Mouse (Mus musculus): ENCODE results near the gene Cpa4. TPM values are rescaled to one million over a fixed set of nuclear protein-coding genes. Genes with fewer than 3 reads are reported as not detected.

Cpa4 gene
- polyA plus RNA-seq, 1 experiment from 2014 or later, result 2.5 TPM

- Histone ChIP-seq H3K27ac (replicated peaks in 1 of 2; ENCODE audit: control insufficient read depth in 1 of 2, insufficient read depth in 1 of 2, low read depth in 2 of 2, low read length in 2 of 2) (no peak overlapping the region), H3K27me3 (ENCODE audit: control insufficient read depth, insufficient read depth, low read length) (no peaks in the 10 kb centered on the region), H3K36me3 (ENCODE audit: control insufficient read depth, insufficient read depth, low read length) (no peaks in the 10 kb centered on the region), H3K9ac (ENCODE audit: low read length) (no peak overlapping the region), H3K9me3 (ENCODE audit: control insufficient read depth, low read length) (no peaks in the 10 kb centered on the region), H3K4me2 (ENCODE audit: low read length) (no peak overlapping the region), H3K4me3 (ENCODE audit: control insufficient read depth in 1 of 2, insufficient read depth in 1 of 2, low read depth in 1 of 2, low read length in 2 of 2) (no peak overlapping the region), H3K4me1 (ENCODE audit: control insufficient read depth in 2 of 2, insufficient read depth in 2 of 2, low read length in 2 of 2) (no peaks in the 10 kb centered on the region)
- no peak for ATAC-seq (ENCODE audit: insufficient number of reproducible peaks, insufficient read depth, low FRiP score, low read depth)
- WGBS, result 63% methylated on average over 3 of the region's 3 CpGs
These were observed 31.9 kb downstream of the Cpa4 start for GRCm38 (mm10) chr6:30600033-30600432.

DNA sequence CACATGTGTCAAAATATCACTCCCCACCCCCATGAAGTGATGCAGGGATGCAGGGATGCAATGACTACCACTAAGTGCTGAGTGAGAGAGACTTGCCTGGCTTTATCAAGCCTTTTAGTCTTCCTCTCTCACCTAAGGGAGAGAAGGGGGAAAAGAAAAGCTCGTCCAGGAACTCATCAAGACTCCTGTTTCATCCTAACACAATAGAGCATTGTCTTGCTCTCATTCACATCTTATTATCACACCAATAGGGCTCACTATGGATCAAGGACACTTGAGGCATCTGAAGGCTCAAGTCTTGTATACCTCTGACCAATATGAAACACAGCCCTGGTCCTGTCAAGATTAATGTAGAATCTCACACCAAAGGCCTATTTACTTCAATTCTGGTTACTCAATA, 32.8 kb downstream of the Cpa4 start:
- ATAC-seq (ENCODE audit: insufficient number of reproducible peaks, insufficient read depth, low FRiP score, low read depth), result no peak
- no peak overlapping the region for H3K27ac ChIP-seq (replicated peaks in 1 of 2; ENCODE audit: control insufficient read depth in 1 of 2, insufficient read depth in 1 of 2, low read depth in 2 of 2, low read length in 2 of 2)
- no peak overlapping the region for H3K4me2 ChIP-seq (ENCODE audit: low read length)
- no peaks in the 10 kb centered on the region for H3K36me3 ChIP-seq (ENCODE audit: control insufficient read depth, insufficient read depth, low read length)
- H3K4me3 ChIP-seq (ENCODE audit: control insufficient read depth in 1 of 2, insufficient read depth in 1 of 2, low read depth in 1 of 2, low read length in 2 of 2), result no peak overlapping the region
- no peak overlapping the region for H3K9ac ChIP-seq (ENCODE audit: low read length)
- no peaks in the 10 kb centered on the region for H3K27me3 ChIP-seq (ENCODE audit: control insufficient read depth, insufficient read depth, low read length)
- no peaks in the 10 kb centered on the region for H3K9me3 ChIP-seq (ENCODE audit: control insufficient read depth, low read length)
- no peaks in the 10 kb centered on the region for H3K4me1 ChIP-seq (ENCODE audit: control insufficient read depth in 2 of 2, insufficient read depth in 2 of 2, low read length in 2 of 2)
- WGBS, result 84% methylated on average over 1 of the region's 1 CpGs

DNA sequence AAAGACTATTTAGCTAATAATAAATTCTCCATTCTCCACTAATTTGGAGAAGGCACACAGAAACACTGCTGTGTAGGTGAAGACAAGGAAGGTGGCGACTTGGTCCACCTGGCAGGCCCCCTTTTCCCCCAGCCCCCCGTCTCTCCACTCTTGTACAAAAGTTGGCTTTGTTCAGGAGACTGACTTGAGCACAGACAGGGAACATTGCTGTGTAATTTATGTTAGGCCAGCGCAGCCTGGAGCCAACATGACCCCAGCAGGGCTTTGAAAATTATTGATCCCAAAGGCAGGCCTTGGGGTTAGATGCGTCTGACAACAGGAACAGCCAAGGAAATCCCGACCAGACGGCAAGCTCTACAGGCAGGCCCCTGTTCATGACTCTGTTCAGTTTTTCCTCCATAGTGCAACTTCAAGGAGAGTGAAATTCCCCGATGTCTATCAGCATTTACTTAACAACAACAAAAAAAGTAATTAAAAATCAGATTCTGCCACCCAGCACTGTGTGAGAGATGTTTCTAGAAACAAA, 36.2 kb downstream of the Cpa4 start:
- no peak overlapping the region for H3K9ac ChIP-seq (ENCODE audit: low read length)
- H3K9me3 ChIP-seq (ENCODE audit: control insufficient read depth, low read length), result no peaks in the 10 kb centered on the region
- ATAC-seq (ENCODE audit: insufficient number of reproducible peaks, insufficient read depth, low FRiP score, low read depth), result no peak
- no peak overlapping the region for H3K4me3 ChIP-seq (ENCODE audit: control insufficient read depth in 1 of 2, insufficient read depth in 1 of 2, low read depth in 1 of 2, low read length in 2 of 2)
- no peak overlapping the region for H3K27ac ChIP-seq (replicated peaks in 1 of 2; ENCODE audit: control insufficient read depth in 1 of 2, insufficient read depth in 1 of 2, low read depth in 2 of 2, low read length in 2 of 2)
- H3K36me3 ChIP-seq (ENCODE audit: control insufficient read depth, insufficient read depth, low read length), result no peaks in the 10 kb centered on the region
- WGBS, result 75% methylated on average over 7 of the region's 7 CpGs
- no peaks in the 10 kb centered on the region for H3K27me3 ChIP-seq (ENCODE audit: control insufficient read depth, insufficient read depth, low read length)
- no peak overlapping the region for H3K4me2 ChIP-seq (ENCODE audit: low read length)
- no peaks in the 10 kb centered on the region for H3K4me1 ChIP-seq (ENCODE audit: control insufficient read depth in 2 of 2, insufficient read depth in 2 of 2, low read length in 2 of 2)

DNA sequence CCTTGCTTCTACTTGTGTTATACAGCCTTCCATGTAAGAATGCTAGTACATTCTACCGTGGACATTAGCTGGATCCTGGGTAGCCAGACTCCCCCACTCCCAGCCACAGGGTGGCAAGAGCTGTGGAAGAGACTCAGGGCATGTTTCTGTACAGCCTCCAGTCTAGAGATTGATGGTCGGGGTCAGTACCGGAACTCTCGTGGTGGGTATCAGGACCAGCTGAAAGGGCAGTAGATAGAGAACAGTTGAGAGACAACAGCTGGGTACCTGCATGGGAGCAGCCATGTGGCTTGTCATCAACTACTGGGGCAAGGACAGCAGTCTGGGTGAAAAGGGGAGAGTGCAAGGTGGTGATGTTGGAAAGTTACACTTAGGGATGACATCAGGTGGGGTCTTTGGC, 36.9 kb downstream of the Cpa4 start:
- no peak overlapping the region for H3K4me2 ChIP-seq (ENCODE audit: low read length)
- no peak overlapping the region for H3K27ac ChIP-seq (replicated peaks in 1 of 2; ENCODE audit: control insufficient read depth in 1 of 2, insufficient read depth in 1 of 2, low read depth in 2 of 2, low read length in 2 of 2)
- H3K4me3 ChIP-seq (ENCODE audit: control insufficient read depth in 1 of 2, insufficient read depth in 1 of 2, low read depth in 1 of 2, low read length in 2 of 2), result no peak overlapping the region
- 80% methylated on average over 4 of the region's 4 CpGs for WGBS
- H3K27me3 ChIP-seq (ENCODE audit: control insufficient read depth, insufficient read depth, low read length), result no peaks in the 10 kb centered on the region
- no peaks in the 10 kb centered on the region for H3K9me3 ChIP-seq (ENCODE audit: control insufficient read depth, low read length)
- no peaks in the 10 kb centered on the region for H3K4me1 ChIP-seq (ENCODE audit: control insufficient read depth in 2 of 2, insufficient read depth in 2 of 2, low read length in 2 of 2)
- no peak for ATAC-seq (ENCODE audit: insufficient number of reproducible peaks, insufficient read depth, low FRiP score, low read depth)
- H3K9ac ChIP-seq (ENCODE audit: low read length), result no peak overlapping the region
- H3K36me3 ChIP-seq (ENCODE audit: control insufficient read depth, insufficient read depth, low read length), result no peaks in the 10 kb centered on the region

GRCm38 (mm10) chr6:30605672-30606071, 37.5 kb downstream of the Cpa4 start:
- H3K4me1 ChIP-seq (ENCODE audit: control insufficient read depth in 2 of 2, insufficient read depth in 2 of 2, low read length in 2 of 2), result no peaks in the 10 kb centered on the region
- no peaks in the 10 kb centered on the region for H3K9me3 ChIP-seq (ENCODE audit: control insufficient read depth, low read length)
- no peak overlapping the region for H3K4me3 ChIP-seq (ENCODE audit: control insufficient read depth in 1 of 2, insufficient read depth in 1 of 2, low read depth in 1 of 2, low read length in 2 of 2)
- 81% methylated on average over 5 of the region's 5 CpGs for WGBS
- no peak overlapping the region for H3K4me2 ChIP-seq (ENCODE audit: low read length)
- H3K9ac ChIP-seq (ENCODE audit: low read length), result no peak overlapping the region
- H3K27me3 ChIP-seq (ENCODE audit: control insufficient read depth, insufficient read depth, low read length), result no peaks in the 10 kb centered on the region
- no peak for ATAC-seq (ENCODE audit: insufficient number of reproducible peaks, insufficient read depth, low FRiP score, low read depth)
- H3K36me3 ChIP-seq (ENCODE audit: control insufficient read depth, insufficient read depth, low read length), result no peaks in the 10 kb centered on the region
- no peak overlapping the region for H3K27ac ChIP-seq (replicated peaks in 1 of 2; ENCODE audit: control insufficient read depth in 1 of 2, insufficient read depth in 1 of 2, low read depth in 2 of 2, low read length in 2 of 2)

GRCm38 (mm10) chr6:30610710-30611109, 42.5 kb downstream of the Cpa4 start, which contains the start of gene Cpa5:
Gene Cpa5 (plus strand): TSS chr6:30611010.
- Histone ChIP-seq H3K4me1 (ENCODE audit: control insufficient read depth in 2 of 2, insufficient read depth in 2 of 2, low read length in 2 of 2) (peaks cover under 1% of the 10 kb centered on the region in 2 experiments; a peak in 1 of 4 replicates), H3K27ac (replicated peaks in 1 of 2; ENCODE audit: control insufficient read depth in 1 of 2, insufficient read depth in 1 of 2, low read depth in 2 of 2, low read length in 2 of 2) (no peak within 1 kb of the TSS), H3K4me2 (ENCODE audit: low read length) (no peak within 1 kb of the TSS), H3K9me3 (ENCODE audit: control insufficient read depth, low read length) (no peaks in the 10 kb centered on the region), H3K4me3 (ENCODE audit: control insufficient read depth in 1 of 2, insufficient read depth in 1 of 2, low read depth in 1 of 2, low read length in 2 of 2) (no peak within 1 kb of the TSS), H3K9ac (ENCODE audit: low read length) (no peak within 1 kb of the TSS), H3K36me3 (ENCODE audit: control insufficient read depth, insufficient read depth, low read length) (no peaks in the 10 kb centered on the region), H3K27me3 (ENCODE audit: control insufficient read depth, insufficient read depth, low read length) (0 out of 2 replicates have a peak, but pooled peaks cover 2% of the 10 kb centered on the region)
- ATAC-seq (ENCODE audit: insufficient number of reproducible peaks, insufficient read depth, low FRiP score, low read depth), result no peak
- WGBS, result 96% methylated on average over 7 of the region's 7 CpGs

- ATAC-seq (ENCODE audit: insufficient number of reproducible peaks, insufficient read depth, low FRiP score, low read depth), result no peak
- no peak overlapping the region for H3K4me3 ChIP-seq (ENCODE audit: control insufficient read depth in 1 of 2, insufficient read depth in 1 of 2, low read depth in 1 of 2, low read length in 2 of 2)
- WGBS, result 79% methylated on average over 5 of the region's 5 CpGs
These were observed 43.0 kb downstream of the Cpa4 start for GRCm38 (mm10) chr6:30611212-30611611.

GRCm38 (mm10) chr6:30614251-30614650, 46.1 kb downstream of the Cpa4 start:
- H3K9me3 ChIP-seq (ENCODE audit: control insufficient read depth, low read length), result no peaks in the 10 kb centered on the region
- WGBS, result 84% methylated on average over 6 of the region's 6 CpGs
- H3K36me3 ChIP-seq (ENCODE audit: control insufficient read depth, insufficient read depth, low read length), result no peaks in the 10 kb centered on the region
- H3K9ac ChIP-seq (ENCODE audit: low read length), result no peak overlapping the region
- H3K27ac ChIP-seq (replicated peaks in 1 of 2; ENCODE audit: control insufficient read depth in 1 of 2, insufficient read depth in 1 of 2, low read depth in 2 of 2, low read length in 2 of 2), result no peak overlapping the region
- ATAC-seq (ENCODE audit: insufficient number of reproducible peaks, insufficient read depth, low FRiP score, low read depth), result no peak
- H3K4me2 ChIP-seq (ENCODE audit: low read length), result no peak overlapping the region
- H3K27me3 ChIP-seq (ENCODE audit: control insufficient read depth, insufficient read depth, low read length), result 0 out of 2 replicates have a peak, but pooled peaks cover 3% of the 10 kb centered on the region
- H3K4me1 ChIP-seq (ENCODE audit: control insufficient read depth in 2 of 2, insufficient read depth in 2 of 2, low read length in 2 of 2), result peaks cover 24 to 33% of the 10 kb centered on the region in 2 experiments
- no peak overlapping the region for H3K4me3 ChIP-seq (ENCODE audit: control insufficient read depth in 1 of 2, insufficient read depth in 1 of 2, low read depth in 1 of 2, low read length in 2 of 2)

More at GRCm38 (mm10) chr6:30611212-30611611, 43.0 kb downstream of the Cpa4 start:
- no peaks in the 10 kb centered on the region for H3K36me3 ChIP-seq (ENCODE audit: control insufficient read depth, insufficient read depth, low read length)
- 0 out of 2 replicates have a peak, but pooled peaks cover 3% of the 10 kb centered on the region for H3K27me3 ChIP-seq (ENCODE audit: control insufficient read depth, insufficient read depth, low read length)
- peaks cover 3 to 5% of the 10 kb centered on the region in 2 experiments; a peak in 3 of 4 replicates for H3K4me1 ChIP-seq (ENCODE audit: control insufficient read depth in 2 of 2, insufficient read depth in 2 of 2, low read length in 2 of 2)
- no peaks in the 10 kb centered on the region for H3K9me3 ChIP-seq (ENCODE audit: control insufficient read depth, low read length)
- no peak overlapping the region for H3K4me2 ChIP-seq (ENCODE audit: low read length)
- H3K9ac ChIP-seq (ENCODE audit: low read length), result no peak overlapping the region
- H3K27ac ChIP-seq (replicated peaks in 1 of 2; ENCODE audit: control insufficient read depth in 1 of 2, insufficient read depth in 1 of 2, low read depth in 2 of 2, low read length in 2 of 2), result no peak overlapping the region
